In the genomic region with DNA sequence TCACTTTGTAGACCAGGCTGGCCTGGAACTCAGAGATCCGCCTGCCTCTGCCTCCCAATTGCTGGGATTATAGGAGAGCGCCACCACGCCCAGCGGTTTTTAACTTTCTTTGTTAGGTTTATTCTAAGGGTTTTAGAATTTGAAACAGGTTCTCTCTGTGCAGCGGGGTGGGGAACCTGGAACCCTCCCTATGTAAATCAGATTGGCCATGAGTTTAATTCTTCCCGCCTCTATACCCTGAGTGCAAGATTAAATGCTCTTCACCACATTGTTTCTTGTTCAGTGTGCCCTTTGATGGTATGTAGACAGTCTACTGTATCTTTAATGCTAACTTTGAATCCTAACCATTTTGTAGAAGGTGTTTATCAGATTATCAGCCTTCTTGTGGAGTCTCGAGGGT, we compare ENCODE assay signal across 14 mouse cellular contexts.
"Had no signal": no experiment of that assay in that cellular context is flagged by ENCODE, and none has a peak within 500 bp of the region (broad histone marks: within the 10 kb centered on the region; RNA-seq: fewer than 3 reads in every experiment).

No protein-coding gene starts in this region.

- H3K36me3 ChIP-seq: liver, embryonic 13.5 days; midbrain, embryonic 15.5 days; stomach, embryonic 15.5 days had no signal

- H3K27me3 ChIP-seq: limb, embryonic 13.5 days; liver, embryonic 13.5 days; midbrain, embryonic 15.5 days; neural tube, embryonic 13.5 days; stomach, embryonic 15.5 days had no signal

- H3K4me2 ChIP-seq: limb, embryonic 13.5 days; liver, embryonic 13.5 days; midbrain, embryonic 11.5 days; midbrain, embryonic 15.5 days; neural tube, embryonic 13.5 days; stomach, embryonic 15.5 days had no signal

- H3K27ac ChIP-seq: kidney, postnatal 0 days; limb, embryonic 10.5 days; limb, embryonic 13.5 days; liver, embryonic 13.5 days; midbrain, embryonic 15.5 days; neural tube, embryonic 13.5 days; stomach, embryonic 15.5 days had no signal

- ATAC-seq: midbrain, embryonic 15.5 days had no signal

- H3K4me3 ChIP-seq: limb, embryonic 10.5 days; limb, embryonic 13.5 days; liver, embryonic 13.5 days; midbrain, embryonic 15.5 days; myocyte; neural tube, embryonic 13.5 days; stomach, embryonic 15.5 days had no signal

- H3K9ac ChIP-seq: limb, embryonic 13.5 days; liver, embryonic 13.5 days; midbrain, embryonic 15.5 days; neural tube, embryonic 13.5 days; stomach, embryonic 15.5 days had no signal

- H3K9me3 ChIP-seq: limb, embryonic 10.5 days; limb, embryonic 13.5 days; liver, embryonic 13.5 days; midbrain, embryonic 15.5 days; neural tube, embryonic 13.5 days; stomach, embryonic 15.5 days had no signal

- H3K4me1 ChIP-seq: limb, embryonic 10.5 days had no signal

- DNase-seq: liver, embryonic 13.5 days; lung, adult 2 months; lung, postnatal 4 days; right cerebral cortex, postnatal 25 days; spleen, adult 18-20 months; thymus, postnatal 25 days had no signal
